Mouse (Mus musculus) spleen, postnatal 0 days (tissue): ENCODE data around the gene Serinc2. TPM values are rescaled to one million over a fixed set of nuclear protein-coding genes. Genes with fewer than 3 reads are reported as not detected.

Source experiments
- polyA plus RNA-seq: library from polyadenylated mRNA; unstranded; fragments of >200 nt; fragmentation: Nextera tagmentation; extraction: Ambion mirVana; gene quantifications from 2 replicates; pipeline ENCODE4 v1.2.1, GENCODE M21; 2015

Gene Serinc2
- polyA plus RNA-seq = 2.2 and 2.9 TPM in 2 replicates

GRCm38 (mm10) chr4:130279105-130279504 lies at the start of gene Serinc2:
TSS of gene Serinc2 (minus strand) at chr4:130279205.

GRCm38 (mm10) chr4:130308231-130309081 lies 29.5 kb upstream of the Serinc2 start, which contains the start of the genes Fabp3 and Gm10570:
TSS of gene Fabp3 (plus strand) at chr4:130308595.
TSS of gene Gm10570 (minus strand) at chr4:130308674.

GRCm38 (mm10) chr4:130222179-130222578 lies 56.8 kb downstream of the Serinc2 start, which contains the start of gene Gm853:
TSS of gene Gm853 (minus strand) at chr4:130222401.

Other genes starting within 250 kb of the Serinc2 start
- 15.1 and 23.3 TPM in 2 replicates for gene Col16a1, start 231.4 kb downstream of the Serinc2 start, polyA plus RNA-seq
- gene Pef1, start 176.6 kb downstream of the Serinc2 start, polyA plus RNA-seq = 43.6 and 47.6 TPM in 2 replicates
- 0.18 and 0.28 TPM in 2 replicates for gene Hcrtr1, start 139.8 kb downstream of the Serinc2 start, polyA plus RNA-seq
- 50.1 and 66.3 TPM in 2 replicates for gene Tinagl1, start 104.1 kb downstream of the Serinc2 start, polyA plus RNA-seq
- gene Gm853, start 56.8 kb downstream of the Serinc2 start, polyA plus RNA-seq = not detected in 2 replicates
- gene Fabp3, start 29.4 kb upstream of the Serinc2 start, polyA plus RNA-seq = 1.6 and 1.7 TPM in 2 replicates
- not detected in 2 replicates for gene Gm10570, start 29.5 kb upstream of the Serinc2 start, polyA plus RNA-seq
- gene Zcchc17, start 80.7 kb upstream of the Serinc2 start, polyA plus RNA-seq = 53.7 and 55.3 TPM in 2 replicates
- 102 and 110 TPM in 2 replicates for gene Snrnp40, start 80.9 kb upstream of the Serinc2 start, polyA plus RNA-seq